Mouse (Mus musculus) right cerebral cortex, postnatal 4 days (tissue): ENCODE data around the gene Sft2d2.

Source experiments
- DNase-seq: peaks from one replicate; pipeline ENCODE4 v3.0.0-alpha.2; 2022

The Sft2d2 gene

DNA sequence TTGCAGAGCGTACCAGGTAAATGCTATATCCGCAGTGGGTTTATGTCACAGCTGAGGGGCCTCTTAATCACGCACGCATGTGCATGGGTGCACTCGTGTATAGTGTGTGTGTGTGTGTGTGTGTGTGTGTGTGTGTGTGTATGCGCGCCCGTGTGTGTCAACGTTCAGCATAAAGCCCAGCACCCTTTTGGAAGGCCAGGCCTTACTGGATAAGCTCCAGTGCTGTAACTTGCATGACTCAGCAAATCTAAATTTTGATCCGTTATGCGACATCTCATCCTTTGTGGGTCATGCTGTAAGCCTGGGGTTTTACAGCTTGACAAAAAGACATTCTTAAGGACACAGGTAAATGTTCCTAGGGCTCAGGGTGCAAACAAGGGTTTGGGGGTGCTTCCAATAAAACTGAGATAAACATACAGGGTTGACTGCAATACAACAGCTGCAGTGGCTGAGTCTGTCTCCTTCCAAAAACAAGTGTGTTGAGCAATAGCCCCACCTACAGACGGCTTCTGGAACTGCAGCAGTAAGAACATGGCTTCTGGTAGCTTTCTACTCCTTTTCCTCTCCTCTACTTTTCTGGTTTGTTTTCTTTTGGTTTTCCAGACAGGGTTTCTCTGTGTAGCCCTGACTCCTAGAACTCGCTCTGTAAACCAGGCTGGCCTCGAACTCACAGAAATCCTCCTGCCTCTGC lies 61.9 kb downstream of the Sft2d2 start:
- DNase-seq, result peak; percentile 86

DNA sequence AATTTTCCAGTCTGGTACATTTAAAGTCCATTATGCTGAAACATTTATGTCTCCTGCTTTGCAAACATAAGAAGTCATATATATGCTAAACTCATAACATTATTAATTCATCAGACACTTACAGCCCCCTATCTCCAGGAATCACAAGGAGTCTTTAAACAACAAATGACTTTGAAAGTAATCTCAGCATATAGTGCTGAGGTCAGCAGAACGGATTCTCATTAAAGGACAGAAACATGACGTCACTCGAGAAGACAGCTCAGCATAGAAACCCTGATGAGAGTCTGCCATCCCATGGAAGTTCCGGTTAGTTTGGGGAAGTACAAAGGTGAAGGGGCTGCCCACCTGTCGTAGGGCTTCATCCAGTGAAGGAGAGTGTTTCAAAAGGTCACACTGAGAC lies 64.7 kb downstream of the Sft2d2 start:
- DNase-seq, result no peak
